Mouse (Mus musculus): ENCODE results near the gene Alpk1. TPM values are rescaled to one million over a fixed set of nuclear protein-coding genes. Genes with fewer than 3 reads are reported as not detected.

Alpk1 gene
- polyA plus RNA-seq, 1 experiment from 2014 or later = 0.72 TPM

- Histone ChIP-seq H3K9me3 (ENCODE audit: control insufficient read depth, low read length) (no peaks in the 10 kb centered on the region), H3K4me3 (ENCODE audit: low read depth, low read length) (no peak overlapping the region), H3K27me3 (ENCODE audit: control insufficient read depth, insufficient read depth, low read length) (peaks cover 22% of the 10 kb centered on the region), H3K4me1 (ENCODE audit: control insufficient read depth, insufficient read depth, low read length) (peaks cover 10% of the 10 kb centered on the region), H3K36me3 (ENCODE audit: control insufficient read depth, insufficient read depth, low read length) (no peaks in the 10 kb centered on the region), H3K27ac (ENCODE audit: low read depth, low read length) (no peak overlapping the region), H3K9ac (ENCODE audit: low read length) (no peak overlapping the region), H3K4me2 (no peak overlapping the region)
- DNase-seq (ENCODE audit: low spot score, missing footprints) (no peak), ATAC-seq (ENCODE audit: low FRiP score) (peak; percentile 66)
- 79% methylated on average over 11 of the region's 11 CpGs for WGBS
Measured at GRCm38 (mm10) chr3:127696541-127696940, 83.8 kb downstream of the Alpk1 start.

- H3K9me3 ChIP-seq (ENCODE audit: control insufficient read depth, low read length) = no peaks in the 10 kb centered on the region
- DNase-seq (ENCODE audit: low spot score, missing footprints) (peak; percentile 91), ATAC-seq (ENCODE audit: low FRiP score) (peak; percentile 60)
- H3K9ac ChIP-seq (ENCODE audit: low read length) = peak overlapping the region; percentile 63
- 6% methylated on average over 43 of the region's 43 CpGs for WGBS
- H3K4me1 ChIP-seq (ENCODE audit: control insufficient read depth, insufficient read depth, low read length) = peaks cover 10% of the 10 kb centered on the region
- H3K4me2 ChIP-seq = peak overlapping the region; percentile 59
- peaks cover 22% of the 10 kb centered on the region for H3K27me3 ChIP-seq (ENCODE audit: control insufficient read depth, insufficient read depth, low read length)
- H3K27ac ChIP-seq (ENCODE audit: low read depth, low read length) = no peak overlapping the region
- H3K4me3 ChIP-seq (ENCODE audit: low read depth, low read length) = peak overlapping the region; percentile 24
- no peaks in the 10 kb centered on the region for H3K36me3 ChIP-seq (ENCODE audit: control insufficient read depth, insufficient read depth, low read length)
Measured at GRCm38 (mm10) chr3:127694802-127695771, 85.2 kb downstream of the Alpk1 start.

- 80% methylated on average over 4 of the region's 4 CpGs for WGBS
- no peak for ATAC-seq (ENCODE audit: low FRiP score)
- peaks cover 20% of the 10 kb centered on the region for H3K27me3 ChIP-seq (ENCODE audit: control insufficient read depth, insufficient read depth, low read length)
Measured at GRCm38 (mm10) chr3:127691230-127691629, 89.1 kb downstream of the Alpk1 start.

GRCm38 (mm10) chr3:127679703-127680102 lies 100.6 kb downstream of the Alpk1 start:
- WGBS = 87% methylated on average over 15 of the region's 15 CpGs
- Histone ChIP-seq H3K9me3 (ENCODE audit: control insufficient read depth, low read length) (no peaks in the 10 kb centered on the region), H3K27me3 (ENCODE audit: control insufficient read depth, insufficient read depth, low read length) (no peaks in the 10 kb centered on the region), H3K9ac (ENCODE audit: low read length) (no peak overlapping the region), H3K36me3 (ENCODE audit: control insufficient read depth, insufficient read depth, low read length) (no peaks in the 10 kb centered on the region), H3K4me3 (ENCODE audit: low read depth, low read length) (no peak overlapping the region), H3K27ac (ENCODE audit: low read depth, low read length) (no peak overlapping the region), H3K4me1 (ENCODE audit: control insufficient read depth, insufficient read depth, low read length) (no peaks in the 10 kb centered on the region), H3K4me2 (no peak overlapping the region)
- DNase-seq (ENCODE audit: low spot score, missing footprints) (peak; percentile 2), ATAC-seq (ENCODE audit: low FRiP score) (no peak)

More at GRCm38 (mm10) chr3:127691230-127691629, 89.1 kb downstream of the Alpk1 start:
- no peaks in the 10 kb centered on the region for H3K36me3 ChIP-seq (ENCODE audit: control insufficient read depth, insufficient read depth, low read length)
- no peak overlapping the region for H3K9ac ChIP-seq (ENCODE audit: low read length)
- H3K4me1 ChIP-seq (ENCODE audit: control insufficient read depth, insufficient read depth, low read length) = peaks cover 10% of the 10 kb centered on the region
- DNase-seq (ENCODE audit: low spot score, missing footprints) = peak; percentile 33
- H3K4me2 ChIP-seq = no peak overlapping the region
- no peak overlapping the region for H3K27ac ChIP-seq (ENCODE audit: low read depth, low read length)
- no peaks in the 10 kb centered on the region for H3K9me3 ChIP-seq (ENCODE audit: control insufficient read depth, low read length)
- H3K4me3 ChIP-seq (ENCODE audit: low read depth, low read length) = no peak overlapping the region

GRCm38 (mm10) chr3:127661646-127662531 lies 118.4 kb downstream of the Alpk1 start:
- DNase-seq (ENCODE audit: low spot score, missing footprints) (peak; percentile 92), ATAC-seq (ENCODE audit: low FRiP score) (peak; percentile 84)
- no peak overlapping the region; the same call in 1 of the 2 replicates for H3K27ac ChIP-seq (ENCODE audit: low read depth, low read length)
- no peaks in the 10 kb centered on the region for H3K9me3 ChIP-seq (ENCODE audit: control insufficient read depth, low read length)
- peaks cover 9% of the 10 kb centered on the region; the same call in 1 of the 2 replicates for H3K4me1 ChIP-seq (ENCODE audit: control insufficient read depth, insufficient read depth, low read length)
- H3K4me3 ChIP-seq (ENCODE audit: low read depth, low read length) = no peak overlapping the region
- 32% methylated on average over 22 of the region's 22 CpGs for WGBS
- H3K36me3 ChIP-seq (ENCODE audit: control insufficient read depth, insufficient read depth, low read length) = no peaks in the 10 kb centered on the region
- H3K4me2 ChIP-seq = peak overlapping the region; percentile 10; the same call in 1 of the 2 replicates
- H3K9ac ChIP-seq (ENCODE audit: low read length) = no peak overlapping the region
- H3K27me3 ChIP-seq (ENCODE audit: control insufficient read depth, insufficient read depth, low read length) = peaks cover 46% of the 10 kb centered on the region

- no peak overlapping the region for H3K4me3 ChIP-seq (ENCODE audit: low read depth, low read length)
- H3K27me3 ChIP-seq (ENCODE audit: control insufficient read depth, insufficient read depth, low read length) = peaks cover 45% of the 10 kb centered on the region
- no peaks in the 10 kb centered on the region for H3K9me3 ChIP-seq (ENCODE audit: control insufficient read depth, low read length)
- no peak overlapping the region for H3K27ac ChIP-seq (ENCODE audit: low read depth, low read length)
- WGBS = 66% methylated on average over 7 of the region's 7 CpGs
- H3K36me3 ChIP-seq (ENCODE audit: control insufficient read depth, insufficient read depth, low read length) = no peaks in the 10 kb centered on the region
- no peak overlapping the region for H3K4me2 ChIP-seq
- ATAC-seq (ENCODE audit: low FRiP score) (no peak; the same call in 1 of the 2 replicates), DNase-seq (ENCODE audit: low spot score, missing footprints) (no peak)
- peaks cover 9% of the 10 kb centered on the region; the same call in 1 of the 2 replicates for H3K4me1 ChIP-seq (ENCODE audit: control insufficient read depth, insufficient read depth, low read length)
- no peak overlapping the region for H3K9ac ChIP-seq (ENCODE audit: low read length)
Measured at GRCm38 (mm10) chr3:127660712-127661111, 119.6 kb downstream of the Alpk1 start.

- ATAC-seq (ENCODE audit: low FRiP score) (0 out of 2 replicates have a peak, but pooled peaks have one; percentile 35), DNase-seq (ENCODE audit: low spot score, missing footprints) (no peak)
- H3K4me1 ChIP-seq (ENCODE audit: control insufficient read depth, insufficient read depth, low read length) = no peaks in the 10 kb centered on the region; the same call in 1 of the 2 replicates
- no peak overlapping the region for H3K9ac ChIP-seq (ENCODE audit: low read length)
- H3K4me3 ChIP-seq (ENCODE audit: low read depth, low read length) = no peak overlapping the region
- H3K36me3 ChIP-seq (ENCODE audit: control insufficient read depth, insufficient read depth, low read length) = no peaks in the 10 kb centered on the region
- H3K4me2 ChIP-seq = no peak overlapping the region
- no peak overlapping the region for H3K27ac ChIP-seq (ENCODE audit: low read depth, low read length)
- H3K27me3 ChIP-seq (ENCODE audit: control insufficient read depth, insufficient read depth, low read length) = peaks cover 27% of the 10 kb centered on the region
- no peaks in the 10 kb centered on the region for H3K9me3 ChIP-seq (ENCODE audit: control insufficient read depth, low read length)
- WGBS = 43% methylated on average over 7 of the region's 7 CpGs
Measured at GRCm38 (mm10) chr3:127651742-127652653, 128.3 kb downstream of the Alpk1 start.

GRCm38 (mm10) chr3:127646156-127646825 lies 134.0 kb downstream of the Alpk1 start:
- ATAC-seq (ENCODE audit: low FRiP score) (peak; percentile 74), DNase-seq (ENCODE audit: low spot score, missing footprints) (no peak)
- WGBS = 48% methylated on average over 18 of the region's 18 CpGs
- peaks cover 11% of the 10 kb centered on the region for H3K4me1 ChIP-seq (ENCODE audit: control insufficient read depth, insufficient read depth, low read length)
- H3K9me3 ChIP-seq (ENCODE audit: control insufficient read depth, low read length) = no peaks in the 10 kb centered on the region
- no peak overlapping the region for H3K9ac ChIP-seq (ENCODE audit: low read length)
- H3K36me3 ChIP-seq (ENCODE audit: control insufficient read depth, insufficient read depth, low read length) = no peaks in the 10 kb centered on the region
- peaks cover 74% of the 10 kb centered on the region for H3K27me3 ChIP-seq (ENCODE audit: control insufficient read depth, insufficient read depth, low read length)
- H3K4me3 ChIP-seq (ENCODE audit: low read depth, low read length) = no peak overlapping the region
- no peak overlapping the region for H3K4me2 ChIP-seq
- H3K27ac ChIP-seq (ENCODE audit: low read depth, low read length) = no peak overlapping the region

Data from midbrain, embryonic 11.5 days (tissue).